Mouse (Mus musculus): ENCODE data around the gene Rybp.

Rybp gene

GRCm38 (mm10) chr6:100286573-100287333, 532 bp downstream of the Rybp start:
- peak; percentile 74 for DNase-seq

GRCm38 (mm10) chr6:100285985-100286572, 1.2 kb downstream of the Rybp start:
- DNase-seq = no peak

- DNase-seq = no peak
These were observed 8.4 kb downstream of the Rybp start for GRCm38 (mm10) chr6:100278841-100279240.

GRCm38 (mm10) chr6:100276344-100276743, 10.9 kb downstream of the Rybp start:
- DNase-seq = no peak

- DNase-seq = no peak
These were observed 11.6 kb downstream of the Rybp start for GRCm38 (mm10) chr6:100275643-100276042.

GRCm38 (mm10) chr6:100273556-100273955, 13.7 kb downstream of the Rybp start:
- no peak for DNase-seq

GRCm38 (mm10) chr6:100271992-100272391, 15.3 kb downstream of the Rybp start:
- no peak for DNase-seq

GRCm38 (mm10) chr6:100270765-100271164, 16.5 kb downstream of the Rybp start:
- no peak for DNase-seq

GRCm38 (mm10) chr6:100259607-100260006, 27.7 kb downstream of the Rybp start:
- DNase-seq = no peak

GRCm38 (mm10) chr6:100258278-100258677, 29.0 kb downstream of the Rybp start:
- no peak for DNase-seq

GRCm38 (mm10) chr6:100255411-100255810, 31.9 kb downstream of the Rybp start:
- peak; percentile 11 for DNase-seq

- no peak for DNase-seq
These were observed 32.6 kb downstream of the Rybp start for GRCm38 (mm10) chr6:100254671-100255070.

- no peak for DNase-seq
These were observed 42.8 kb downstream of the Rybp start for GRCm38 (mm10) chr6:100244474-100244873.

GRCm38 (mm10) chr6:100235036-100235435, 52.2 kb downstream of the Rybp start:
- no peak for DNase-seq

- no peak for DNase-seq
These were observed 53.8 kb downstream of the Rybp start for GRCm38 (mm10) chr6:100233522-100233921.

- no peak for DNase-seq
These were observed 54.2 kb downstream of the Rybp start for GRCm38 (mm10) chr6:100233061-100233460.

- no peak for DNase-seq
These were observed 61.1 kb downstream of the Rybp start for GRCm38 (mm10) chr6:100226204-100226603.

- DNase-seq = no peak
These were observed 63.4 kb downstream of the Rybp start for GRCm38 (mm10) chr6:100223932-100224331.

- no peak for DNase-seq
These were observed 63.9 kb downstream of the Rybp start for GRCm38 (mm10) chr6:100223435-100223834.

GRCm38 (mm10) chr6:100222927-100223326, 64.4 kb downstream of the Rybp start:
- DNase-seq = no peak

- DNase-seq = no peak
These were observed 65.5 kb downstream of the Rybp start for GRCm38 (mm10) chr6:100221803-100222202.

- DNase-seq = no peak
These were observed 66.2 kb downstream of the Rybp start for GRCm38 (mm10) chr6:100220917-100221560.

- DNase-seq = no peak
These were observed 67.3 kb downstream of the Rybp start for GRCm38 (mm10) chr6:100219971-100220370.
